Mouse (Mus musculus) liver, embryonic 14.5 days (tissue): ENCODE measurements around the gene Klhl2.

Experiments used
- CTCF ChIP-seq: IDR thresholded peaks from 2 replicates; pipeline ENCODE4 v1.5.1; 2016; ENCODE audit warnings: antibody characterized with exemption, low read depth, control low read depth
- EP300 ChIP-seq: IDR thresholded peaks from 2 replicates; pipeline ENCODE4 v1.6.1; 2016; ENCODE audit warnings: antibody characterized with exemption, low read depth

- no peak for TF ChIP-seq CTCF
- TF ChIP-seq EP300, result no peak
Observed at GRCm38 (mm10) chr8:64829921-64830320, 19.9 kb downstream of the Klhl2 start.
